Mouse (Mus musculus) thymus, postnatal 14 days (tissue): ENCODE data around the gene Tjp3.

Experiments
- DNase-seq: peaks from one replicate; pipeline ENCODE4 v3.0.0; 2021

Tjp3 gene

GRCm38 (mm10) chr10:81295185-81295584 is 3.8 kb upstream of the Tjp3 start:
- no peak for DNase-seq

GRCm38 (mm10) chr10:81294442-81294841 is 3.1 kb upstream of the Tjp3 start:
- no peak for DNase-seq

- no peak for DNase-seq
These were observed 2.1 kb upstream of the Tjp3 start for GRCm38 (mm10) chr10:81293334-81294030.

GRCm38 (mm10) chr10:81292554-81293333 is 1.4 kb upstream of the Tjp3 start, which contains the start of gene Pip5k1c:
Gene Pip5k1c, plus strand, starts transcription at chr10:81292963.
- peak; percentile 99 for DNase-seq

- peak; percentile 71 for DNase-seq
These were observed 502 bp downstream of the Tjp3 start for GRCm38 (mm10) chr10:81290698-81291460.

- DNase-seq, result no peak
These were observed 1.6 kb downstream of the Tjp3 start for GRCm38 (mm10) chr10:81289811-81290210.

- DNase-seq, result peak; percentile 78
These were observed 2.1 kb downstream of the Tjp3 start for GRCm38 (mm10) chr10:81289278-81289677.

GRCm38 (mm10) chr10:81288601-81289000 is 2.8 kb downstream of the Tjp3 start:
- DNase-seq, result peak; percentile 67

GRCm38 (mm10) chr10:81287513-81288157 is 3.7 kb downstream of the Tjp3 start:
- DNase-seq, result peak; percentile 83

GRCm38 (mm10) chr10:81286586-81286985 is 4.8 kb downstream of the Tjp3 start:
- DNase-seq, result no peak

GRCm38 (mm10) chr10:81285694-81286450 is 5.5 kb downstream of the Tjp3 start:
- DNase-seq, result peak; percentile 97

GRCm38 (mm10) chr10:81284719-81285118 is 6.7 kb downstream of the Tjp3 start:
- DNase-seq, result no peak

GRCm38 (mm10) chr10:81284189-81284588 is 7.2 kb downstream of the Tjp3 start:
- DNase-seq, result no peak

GRCm38 (mm10) chr10:81279496-81279895 is 11.9 kb downstream of the Tjp3 start:
- no peak for DNase-seq

GRCm38 (mm10) chr10:81277676-81278075 is 13.7 kb downstream of the Tjp3 start:
- DNase-seq, result no peak

- no peak for DNase-seq
These were observed 17.5 kb downstream of the Tjp3 start for GRCm38 (mm10) chr10:81273842-81274241.

GRCm38 (mm10) chr10:81272356-81272755 is 19.0 kb downstream of the Tjp3 start:
- DNase-seq, result no peak

- DNase-seq, result no peak
These were observed 22.6 kb downstream of the Tjp3 start for GRCm38 (mm10) chr10:81268643-81269412.

- peak; percentile 74 for DNase-seq
These were observed 23.3 kb downstream of the Tjp3 start for GRCm38 (mm10) chr10:81268056-81268455.

- DNase-seq, result peak; percentile 97
These were observed 24.9 kb downstream of the Tjp3 start, which contains the start of the genes Mrpl54 and Apba3 for GRCm38 (mm10) chr10:81266211-81267105. Gene Mrpl54, minus strand, starts transcription at chr10:81266934. Gene Apba3, plus strand, starts transcription at chr10:81266960.
